Mouse (Mus musculus) hindbrain, embryonic 16.5 days (tissue): ENCODE data around the gene Slc41a3. TPM values are rescaled to one million over a fixed set of nuclear protein-coding genes. Genes with fewer than 3 reads are reported as not detected.
A peak's percentile ranks its signal among the peaks of the same experiment; 100 is the strongest.

Experiments used
- ATAC-seq: fragments of 200-750 bp; cut with Nextera tagmentation; 2 replicates; pipeline ENCODE4 v1.8.0; 2017; ENCODE audit warnings: moderate TSS enrichment, moderate library complexity
- H3K27ac ChIP-seq: fragments of 300-500 bp; sonication (generic); 2 replicates; pipeline ENCODE4 v1.5.1; 2014; ENCODE audit warnings: low read depth, mild to moderate bottlenecking, control low read depth, low read length, moderate library complexity
- H3K27me3 ChIP-seq: fragments of 300-500 bp; sonication (generic); replicated peaks from 2 replicates; pipeline ENCODE4 v1.6.1; 2014; ENCODE audit warnings: low read length; ENCODE audit not compliant: control insufficient read depth, insufficient read depth
- H3K36me3 ChIP-seq: fragments of 300-500 bp; sonication (generic); 2 replicates; pipeline ENCODE4 v1.6.1; 2014; ENCODE audit warnings: mild to moderate bottlenecking, low read length, moderate library complexity, mixed read lengths; ENCODE audit not compliant: control insufficient read depth, insufficient read depth
- H3K4me1 ChIP-seq: fragments of 300-500 bp; sonication (generic); 2 replicates; pipeline ENCODE4 v1.6.1; 2014; ENCODE audit warnings: low read depth, low read length; ENCODE audit not compliant: control insufficient read depth, insufficient read depth
- H3K4me2 ChIP-seq: fragments of 300-500 bp; sonication (generic); 2 replicates; pipeline ENCODE4 v1.6.1; 2014; ENCODE audit warnings: mild to moderate bottlenecking, low read length, control low read depth, moderate library complexity
- H3K4me3 ChIP-seq: fragments of 300-500 bp; sonication (generic); 2 replicates; pipeline ENCODE4 v1.5.1; 2014; ENCODE audit warnings: mild to moderate bottlenecking, low read length, control low read depth, moderate library complexity
- H3K9ac ChIP-seq: fragments of 300-500 bp; sonication (generic); 2 replicates; pipeline ENCODE4 v1.6.1; 2014; ENCODE audit warnings: low read depth, mild to moderate bottlenecking, control low read depth, low read length, moderate library complexity
- H3K9me3 ChIP-seq: fragments of 300-500 bp; sonication (generic); 2 replicates; pipeline ENCODE4 v1.6.1; 2014; ENCODE audit warnings: mild to moderate bottlenecking, low read length, moderate library complexity; ENCODE audit not compliant: control insufficient read depth
- WGBS: fragments of 180-500 bp; shearing (Covaris S2); extraction: QIAGEN DNeasy Blood & Tissue Kit; methylation state at CpG from one replicate; pipeline ENCODE4 v1.1.7; 2014; 5-methylcytosine and 5-hydroxymethylcytosine counted together
- microRNA-seq: library from miRNA; unstranded; fragments of <30 nt; microRNA quantifications from one replicate; pipeline ENCODE4, GENCODE M21; 2017
- polyA plus RNA-seq: library from polyadenylated mRNA; unstranded; fragments of >200 nt; fragmentation: Nextera tagmentation; extraction: Ambion mirVana; gene quantifications from 2 replicates; pipeline ENCODE4 v1.2.1, GENCODE M21; 2015

Slc41a3 gene
- polyA plus RNA-seq, 1 experiment from 2014 or later: 12.7 TPM

DNA sequence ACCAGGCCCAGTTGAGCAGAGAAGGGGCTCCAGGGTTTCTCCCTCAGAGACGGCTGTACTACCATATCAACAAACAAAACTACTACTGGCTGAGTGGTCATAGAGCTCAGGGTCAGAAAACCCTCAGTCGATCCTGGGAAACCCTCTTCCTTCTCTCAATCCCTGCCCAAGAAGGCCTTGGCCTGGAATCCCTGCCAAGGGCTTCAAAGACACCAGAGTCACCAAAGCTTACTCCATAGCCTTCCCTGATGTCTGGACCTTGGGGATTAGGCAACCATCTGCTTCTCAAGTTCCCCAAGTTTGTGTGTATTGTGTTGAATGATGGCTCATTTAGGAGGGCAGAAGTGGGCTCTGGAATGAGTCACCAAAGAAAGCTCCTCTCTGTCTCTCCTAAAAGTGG is 87.4 kb downstream of the Slc41a3 start:
- Histone ChIP-seq H3K4me3 (no peak overlapping the region), H3K27me3 (no peaks in the 10 kb centered on the region), H3K4me2 (no peak overlapping the region), H3K4me1 (peaks cover 4% of the 10 kb centered on the region), H3K9me3 (no peaks in the 10 kb centered on the region), H3K9ac (no peak overlapping the region), H3K27ac (no peak overlapping the region), H3K36me3 (peaks cover 21% of the 10 kb centered on the region)
- ATAC-seq: no peak
- 91% methylated on average over 2 of the region's 2 CpGs for WGBS

DNA sequence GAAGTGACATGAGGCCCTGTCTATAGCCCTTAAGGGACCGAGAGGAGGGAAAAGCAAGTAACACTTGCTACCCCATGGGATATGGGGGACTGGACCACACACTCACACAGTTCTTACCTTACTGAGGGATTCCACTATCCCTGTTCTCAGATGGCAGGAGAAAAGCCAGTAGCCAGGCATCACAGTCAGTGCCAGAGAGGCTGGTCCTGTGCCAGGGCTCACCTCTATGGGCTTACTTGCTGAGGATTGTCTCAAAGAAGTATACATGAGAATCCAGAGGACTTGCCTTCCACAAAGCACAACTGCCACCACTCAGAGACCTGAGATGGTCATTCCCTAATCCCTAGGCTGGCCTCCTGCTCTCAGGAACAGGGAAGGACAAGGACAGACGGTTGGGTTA is 87.9 kb downstream of the Slc41a3 start:
- Histone ChIP-seq H3K9ac (no peak overlapping the region), H3K9me3 (no peaks in the 10 kb centered on the region), H3K4me2 (no peak overlapping the region), H3K4me3 (no peak overlapping the region), H3K36me3 (peaks cover 21% of the 10 kb centered on the region), H3K27ac (no peak overlapping the region), H3K27me3 (no peaks in the 10 kb centered on the region), H3K4me1 (peaks cover 4% of the 10 kb centered on the region)
- ATAC-seq: no peak
- 92% methylated on average over 2 of the region's 2 CpGs for WGBS

DNA sequence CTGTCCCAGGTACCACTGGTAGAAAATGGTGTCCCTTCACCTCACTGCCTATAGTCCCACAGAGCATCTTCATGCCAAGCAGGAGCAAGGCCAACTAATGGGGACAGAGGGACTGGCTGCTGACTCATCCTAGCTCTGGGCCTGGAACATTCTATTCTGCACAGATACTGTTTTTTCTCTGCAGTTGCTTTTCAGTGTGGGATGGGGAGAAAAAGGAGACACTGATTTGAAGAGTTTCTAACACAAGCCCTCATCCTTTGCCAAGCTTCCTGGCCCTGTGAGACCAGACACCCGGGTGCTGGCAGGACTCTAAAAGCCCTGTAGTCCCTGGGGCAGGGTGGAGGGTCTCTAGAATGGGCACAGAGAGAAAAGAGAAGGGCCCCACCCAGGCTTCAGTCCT is 91.2 kb downstream of the Slc41a3 start:
- H3K27ac ChIP-seq: no peak overlapping the region
- peaks cover 5% of the 10 kb centered on the region; the same call in 1 of the 2 replicates for H3K36me3 ChIP-seq
- no peak overlapping the region for H3K4me3 ChIP-seq
- H3K9ac ChIP-seq: no peak overlapping the region
- H3K4me2 ChIP-seq: no peak overlapping the region
- WGBS: 67% methylated on average over 1 of the region's 1 CpGs
- peaks cover 19% of the 10 kb centered on the region for H3K4me1 ChIP-seq
- H3K27me3 ChIP-seq: no peaks in the 10 kb centered on the region
- 0 out of 2 replicates have a peak, but pooled peaks have one; percentile 28 for ATAC-seq
- no peaks in the 10 kb centered on the region for H3K9me3 ChIP-seq

Small RNA genes within 50 kb of the gene (microRNA-seq; reads per million reads assigned to microRNA genes)
- gene Gm24816: not detected

Other genes with a start within 250 kb of the Slc41a3 start
- gene Zxdc, start 235.2 kb upstream of the Slc41a3 start, polyA plus RNA-seq: 7.7 and 9.7 TPM in 2 replicates
- gene Cfap100, start 175.9 kb upstream of the Slc41a3 start, polyA plus RNA-seq: 7.5 and 10.3 TPM in 2 replicates
- 20.9 and 25.1 TPM in 2 replicates for gene Klf15, start 142.1 kb upstream of the Slc41a3 start, polyA plus RNA-seq
- 89.0 and 101 TPM in 2 replicates for gene Aldh1l1, start 118.3 kb upstream of the Slc41a3 start, polyA plus RNA-seq